Mouse (Mus musculus): Measurements from ENCODE around the gene Pid1.

DNA sequence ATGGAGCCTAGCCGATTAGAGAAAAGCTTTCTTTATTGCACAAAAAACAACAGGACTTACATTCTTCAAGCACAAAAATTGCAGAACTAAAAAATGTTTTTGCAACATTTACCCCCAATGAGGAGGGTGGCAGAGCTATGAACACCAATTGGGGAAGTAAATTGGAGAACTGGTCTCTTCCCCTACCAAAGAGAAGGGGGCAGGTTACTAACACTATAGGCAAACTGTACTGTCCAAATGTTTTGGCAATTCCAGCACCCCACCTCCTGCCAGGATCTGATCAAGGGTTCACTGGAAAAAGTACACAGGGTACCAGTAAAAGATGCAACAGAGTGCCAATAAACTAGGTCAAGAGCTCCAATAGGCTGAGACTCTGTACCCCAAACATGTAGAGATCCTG lies 46.2 kb downstream of the Pid1 start:
- TF ChIP-seq GATA1 (IDR thresholded peaks at IDR 0.05; ENCODE audit: borderline replicate concordance, low read length) (no peak), FLI1 (IDR thresholded peaks at IDR 0.05; ENCODE audit: low read length) (no peak)
